Mouse (Mus musculus): ENCODE results near the gene Syn1. TPM values are rescaled to one million over a fixed set of nuclear protein-coding genes. Genes with fewer than 3 reads are reported as not detected.

Syn1 gene
- polyA plus RNA-seq, 1 experiment from 2014 or later = 0.70 TPM

Small RNAs within 50 kb of the gene (microRNA-seq; reads per million reads assigned to microRNA genes)
- not detected for gene Gm24824
- gene Mir5617 = not detected

Other genes starting within 250 kb of the Syn1 start
- gene Cdk16, start 233.1 kb downstream of the Syn1 start, polyA plus RNA-seq (2015; fragmentation: Nextera tagmentation; extraction: Ambion mirVana) = 102 and 113 TPM in 2 replicates
- 43.9 and 47.8 TPM in 2 replicates for gene Usp11, start 217.1 kb downstream of the Syn1 start, polyA plus RNA-seq (2015; fragmentation: Nextera tagmentation; extraction: Ambion mirVana)
- 115 and 129 TPM in 2 replicates for gene Araf, start 123.2 kb downstream of the Syn1 start, polyA plus RNA-seq (2015; fragmentation: Nextera tagmentation; extraction: Ambion mirVana)
- gene Timp1, start 50.8 kb downstream of the Syn1 start, polyA plus RNA-seq (2015; fragmentation: Nextera tagmentation; extraction: Ambion mirVana) = 23.1 and 28.0 TPM in 2 replicates
- gene Cfp, start 10.6 kb upstream of the Syn1 start, polyA plus RNA-seq (2015; fragmentation: Nextera tagmentation; extraction: Ambion mirVana) = 6.1 and 8.2 TPM in 2 replicates
- gene Elk1, start 29.6 kb upstream of the Syn1 start, polyA plus RNA-seq (2015; fragmentation: Nextera tagmentation; extraction: Ambion mirVana) = 14.2 and 16.2 TPM in 2 replicates
- gene Uxt, start 41.0 kb upstream of the Syn1 start, polyA plus RNA-seq (2015; fragmentation: Nextera tagmentation; extraction: Ambion mirVana) = 59.7 and 62.0 TPM in 2 replicates
- 4.9 and 6.3 TPM in 2 replicates for gene Zfp182, start 141.3 kb upstream of the Syn1 start, polyA plus RNA-seq (2015; fragmentation: Nextera tagmentation; extraction: Ambion mirVana)
- not detected in 2 replicates for gene Spaca5, start 147.4 kb upstream of the Syn1 start, polyA plus RNA-seq (2015; fragmentation: Nextera tagmentation; extraction: Ambion mirVana)
- gene Zfp300, start 168.5 kb upstream of the Syn1 start, polyA plus RNA-seq (2015; fragmentation: Nextera tagmentation; extraction: Ambion mirVana) = 1.2 and 1.9 TPM in 2 replicates
- not detected in 2 replicates for gene Ssxa1, start 194.8 kb upstream of the Syn1 start, polyA plus RNA-seq (2015; fragmentation: Nextera tagmentation; extraction: Ambion mirVana)